Mouse (Mus musculus): ENCODE results near the gene Tmem245. TPM values are rescaled to one million over a fixed set of nuclear protein-coding genes. Genes with fewer than 3 reads are reported as not detected.

Gene Tmem245
- polyA plus RNA-seq, 1 experiment from 2014 or later = 2.0 TPM

GRCm38 (mm10) chr4:56965586-56966179 lies 18.4 kb upstream of the Tmem245 start:
- no peak overlapping the region for H3K9ac ChIP-seq (replicated peaks)
- H3K27ac ChIP-seq (ENCODE audit: low read depth) = no peak overlapping the region
- no peaks in the 10 kb centered on the region for H3K36me3 ChIP-seq (replicated peaks; ENCODE audit: insufficient read depth, low read length)
- no peak overlapping the region for H3K4me3 ChIP-seq (ENCODE audit: low read depth, low read length)
- no peaks in the 10 kb centered on the region for H3K27me3 ChIP-seq (ENCODE audit: insufficient read depth, low read length)
- H3K4me1 ChIP-seq (ENCODE audit: insufficient read depth) = no peaks in the 10 kb centered on the region
- ATAC-seq (no peak), DNase-seq (no peak)
- H3K9me3 ChIP-seq (ENCODE audit: low read length) = no peaks in the 10 kb centered on the region
- TF ChIP-seq CTCF (IDR thresholded peaks at IDR 0.05; ENCODE audit: low read depth) (no peak), EP300 (IDR thresholded peaks at IDR 0.05; ENCODE audit: low read depth) (no peak)
- no peak overlapping the region for H3K4me2 ChIP-seq (ENCODE audit: low read depth, low read length)
- WGBS (ENCODE audit: insufficient replicate concordance) = 39% methylated on average over 7 of the region's 7 CpGs

- no peaks in the 10 kb centered on the region for H3K4me1 ChIP-seq (ENCODE audit: insufficient read depth)
- TF ChIP-seq CTCF (IDR thresholded peaks at IDR 0.05; ENCODE audit: low read depth) = no peak
- TF ChIP-seq EP300 (IDR thresholded peaks at IDR 0.05; ENCODE audit: low read depth) = no peak
- DNase-seq (no peak), ATAC-seq (no peak)
- H3K27me3 ChIP-seq (ENCODE audit: insufficient read depth, low read length) = no peaks in the 10 kb centered on the region
- H3K4me2 ChIP-seq (ENCODE audit: low read depth, low read length) = no peak overlapping the region
- H3K9me3 ChIP-seq (ENCODE audit: low read length) = no peaks in the 10 kb centered on the region
- H3K27ac ChIP-seq (ENCODE audit: low read depth) = no peak overlapping the region
- 80% methylated on average over 6 of the region's 6 CpGs for WGBS (ENCODE audit: insufficient replicate concordance)
- H3K9ac ChIP-seq (replicated peaks) = no peak overlapping the region
- H3K36me3 ChIP-seq (replicated peaks; ENCODE audit: insufficient read depth, low read length) = no peaks in the 10 kb centered on the region
- no peak overlapping the region for H3K4me3 ChIP-seq (ENCODE audit: low read depth, low read length)
Observed at GRCm38 (mm10) chr4:56963687-56964086, 16.4 kb upstream of the Tmem245 start.

GRCm38 (mm10) chr4:56961320-56961925 lies 14.2 kb upstream of the Tmem245 start:
- no peaks in the 10 kb centered on the region for H3K36me3 ChIP-seq (replicated peaks; ENCODE audit: insufficient read depth, low read length)
- H3K27me3 ChIP-seq (ENCODE audit: insufficient read depth, low read length) = no peaks in the 10 kb centered on the region
- DNase-seq (no peak), ATAC-seq (no peak)
- H3K27ac ChIP-seq (ENCODE audit: low read depth) = no peak overlapping the region
- no peaks in the 10 kb centered on the region for H3K4me1 ChIP-seq (ENCODE audit: insufficient read depth)
- no peaks in the 10 kb centered on the region for H3K9me3 ChIP-seq (ENCODE audit: low read length)
- no peak for TF ChIP-seq CTCF (IDR thresholded peaks at IDR 0.05; ENCODE audit: low read depth)
- H3K9ac ChIP-seq (replicated peaks) = no peak overlapping the region
- no peak overlapping the region for H3K4me2 ChIP-seq (ENCODE audit: low read depth, low read length)
- 74% methylated on average over 12 of the region's 12 CpGs for WGBS (ENCODE audit: insufficient replicate concordance)
- H3K4me3 ChIP-seq (ENCODE audit: low read depth, low read length) = no peak overlapping the region

DNA sequence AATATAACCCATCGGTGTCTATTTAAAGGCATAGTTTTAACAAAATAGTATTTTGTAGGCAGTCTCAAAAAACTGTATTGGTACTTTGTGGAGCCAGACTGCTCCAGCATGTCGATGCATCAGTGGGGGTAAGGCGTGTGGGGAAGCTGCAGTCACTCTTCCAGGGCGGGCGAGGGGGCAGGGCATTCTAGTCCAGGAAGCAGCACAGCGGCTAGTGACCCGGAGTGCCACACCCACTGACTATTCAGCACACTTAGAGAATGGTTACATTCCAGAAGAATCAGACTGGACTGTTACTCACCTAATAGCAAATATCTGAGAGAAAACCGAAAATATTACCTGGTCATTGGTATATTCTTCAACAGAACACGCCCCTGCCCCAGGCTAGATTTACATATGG lies 10.3 kb upstream of the Tmem245 start:
- Histone ChIP-seq H3K36me3 (replicated peaks; ENCODE audit: insufficient read depth, low read length) (no peaks in the 10 kb centered on the region), H3K4me2 (ENCODE audit: low read depth, low read length) (no peak overlapping the region), H3K9ac (replicated peaks) (no peak overlapping the region), H3K4me3 (ENCODE audit: low read depth, low read length) (no peak overlapping the region), H3K27ac (ENCODE audit: low read depth) (no peak overlapping the region), H3K27me3 (ENCODE audit: insufficient read depth, low read length) (no peaks in the 10 kb centered on the region), H3K9me3 (ENCODE audit: low read length) (no peaks in the 10 kb centered on the region), H3K4me1 (ENCODE audit: insufficient read depth) (no peaks in the 10 kb centered on the region)
- DNase-seq (no peak), ATAC-seq (no peak)
- TF ChIP-seq CTCF (IDR thresholded peaks at IDR 0.05; ENCODE audit: low read depth) (no peak), EP300 (IDR thresholded peaks at IDR 0.05; ENCODE audit: low read depth) (no peak)
- 51% methylated on average over 9 of the region's 9 CpGs for WGBS (ENCODE audit: insufficient replicate concordance)

- TF ChIP-seq CTCF (IDR thresholded peaks at IDR 0.05; ENCODE audit: low read depth) (no peak), EP300 (IDR thresholded peaks at IDR 0.05; ENCODE audit: low read depth) (no peak)
- 49% methylated on average over 5 of the region's 6 CpGs for WGBS (ENCODE audit: insufficient replicate concordance)
Observed at GRCm38 (mm10) chr4:56953235-56953634, 6.0 kb upstream of the Tmem245 start.

DNA sequence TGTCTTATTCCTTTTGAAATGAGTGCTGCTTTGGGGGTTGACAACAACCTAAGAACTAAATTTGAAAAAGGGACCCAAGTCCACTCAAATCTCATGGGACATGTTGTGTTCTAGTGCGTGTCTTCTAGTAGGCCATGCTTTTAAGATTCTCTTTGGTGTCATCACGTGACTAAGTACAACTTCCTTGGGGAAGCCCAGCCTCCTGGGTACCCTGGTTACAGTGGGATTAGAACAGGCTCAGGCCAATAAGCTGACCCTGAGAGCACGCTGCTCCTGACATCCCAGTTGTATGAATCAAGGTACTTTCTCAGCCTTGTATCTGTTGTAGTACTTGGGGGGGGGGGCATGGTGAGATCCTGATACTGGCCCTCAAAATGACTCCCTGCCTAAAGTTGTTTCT lies 4.5 kb upstream of the Tmem245 start:
- Histone ChIP-seq H3K4me1 (ENCODE audit: insufficient read depth) (peaks cover 7% of the 10 kb centered on the region), H3K4me2 (ENCODE audit: low read depth, low read length) (no peak overlapping the region), H3K27me3 (ENCODE audit: insufficient read depth, low read length) (no peaks in the 10 kb centered on the region), H3K9me3 (ENCODE audit: low read length) (no peaks in the 10 kb centered on the region), H3K36me3 (replicated peaks; ENCODE audit: insufficient read depth, low read length) (no peaks in the 10 kb centered on the region), H3K27ac (ENCODE audit: low read depth) (no peak overlapping the region), H3K4me3 (ENCODE audit: low read depth, low read length) (no peak overlapping the region), H3K9ac (replicated peaks) (no peak overlapping the region)
- WGBS (ENCODE audit: insufficient replicate concordance) = 72% methylated on average over 3 of the region's 3 CpGs
- no peak for ATAC-seq
- no peak for DNase-seq
- TF ChIP-seq CTCF (IDR thresholded peaks at IDR 0.05; ENCODE audit: low read depth) (no peak), EP300 (IDR thresholded peaks at IDR 0.05; ENCODE audit: low read depth) (no peak)

More at GRCm38 (mm10) chr4:56953235-56953634, 6.0 kb upstream of the Tmem245 start:
- Histone ChIP-seq H3K36me3 (replicated peaks; ENCODE audit: insufficient read depth, low read length) (no peaks in the 10 kb centered on the region), H3K9ac (replicated peaks) (no peak overlapping the region), H3K4me1 (ENCODE audit: insufficient read depth) (peaks cover 7% of the 10 kb centered on the region), H3K27me3 (ENCODE audit: insufficient read depth, low read length) (no peaks in the 10 kb centered on the region), H3K4me3 (ENCODE audit: low read depth, low read length) (no peak overlapping the region), H3K27ac (ENCODE audit: low read depth) (no peak overlapping the region), H3K9me3 (ENCODE audit: low read length) (no peaks in the 10 kb centered on the region), H3K4me2 (ENCODE audit: low read depth, low read length) (no peak overlapping the region)
- ATAC-seq (no peak), DNase-seq (no peak)
